Mouse (Mus musculus): ENCODE data around the gene Stk19. TPM values are rescaled to one million over a fixed set of nuclear protein-coding genes. Genes with fewer than 3 reads are reported as not detected.

Stk19 gene
- polyA plus RNA-seq, 1 experiment from 2014 or later: 40.5 TPM

Small RNA genes lying within 50 kb of the gene (microRNA-seq; reads per million reads assigned to microRNA genes)
- gene Mir6970: not detected
- 3.3 reads per million, percentile 8 among the genes with 10 or more reads in this experiment for gene Mir6971
- gene Mir6972: not detected

Other genes with a start within 250 kb of the Stk19 start
- gene Gpsm3, start 247.1 kb downstream of the Stk19 start, polyA plus RNA-seq (2015; fragmentation: Nextera tagmentation; extraction: Ambion mirVana): 3.2 and 4.9 TPM in 2 replicates
- gene Pbx2, start 245.7 kb downstream of the Stk19 start, polyA plus RNA-seq (2015; fragmentation: Nextera tagmentation; extraction: Ambion mirVana): 8.9 and 10.6 TPM in 2 replicates
- 1.9 and 2.1 TPM in 2 replicates for gene Ager, start 239.1 kb downstream of the Stk19 start, polyA plus RNA-seq (2015; fragmentation: Nextera tagmentation; extraction: Ambion mirVana)
- 299 and 301 TPM in 2 replicates for gene Rnf5, start 233.3 kb downstream of the Stk19 start, polyA plus RNA-seq (2015; fragmentation: Nextera tagmentation; extraction: Ambion mirVana)
- gene Agpat1, start 232.7 kb downstream of the Stk19 start, polyA plus RNA-seq (2015; fragmentation: Nextera tagmentation; extraction: Ambion mirVana): 97.8 and 99.1 TPM in 2 replicates
- gene Egfl8, start 221.0 kb downstream of the Stk19 start, polyA plus RNA-seq (2015; fragmentation: Nextera tagmentation; extraction: Ambion mirVana): 11.7 and 12.9 TPM in 2 replicates
- gene Ppt2, start 208.4 kb downstream of the Stk19 start, polyA plus RNA-seq (2015; fragmentation: Nextera tagmentation; extraction: Ambion mirVana): 21.7 and 22.7 TPM in 2 replicates
- gene Prrt1, start 207.4 kb downstream of the Stk19 start, polyA plus RNA-seq (2015; fragmentation: Nextera tagmentation; extraction: Ambion mirVana): 5.5 and 5.6 TPM in 2 replicates
- gene Fkbpl, start 192.2 kb downstream of the Stk19 start, polyA plus RNA-seq (2015; fragmentation: Nextera tagmentation; extraction: Ambion mirVana): 16.9 and 17.6 TPM in 2 replicates
- gene Atf6b, start 189.8 kb downstream of the Stk19 start, polyA plus RNA-seq (2015; fragmentation: Nextera tagmentation; extraction: Ambion mirVana): 117 and 122 TPM in 2 replicates
- gene Tnxb, start 166.4 kb downstream of the Stk19 start, polyA plus RNA-seq (2015; fragmentation: Nextera tagmentation; extraction: Ambion mirVana): 0.09 TPM in 2 replicates
- 0.09 TPM in 1 of 2 replicates, not detected in the other for gene C4b, start 93.1 kb downstream of the Stk19 start, polyA plus RNA-seq (2015; fragmentation: Nextera tagmentation; extraction: Ambion mirVana)
- not detected in 2 replicates for gene Cyp21a1, start 32.4 kb downstream of the Stk19 start, polyA plus RNA-seq (2015; fragmentation: Nextera tagmentation; extraction: Ambion mirVana)
- 68.9 and 69.6 TPM in 2 replicates for gene Dxo, start 74 bp upstream of the Stk19 start, polyA plus RNA-seq (2015; fragmentation: Nextera tagmentation; extraction: Ambion mirVana)
- 54.1 and 60.4 TPM in 2 replicates for gene Skiv2l, start 13.3 kb upstream of the Stk19 start, polyA plus RNA-seq (2015; fragmentation: Nextera tagmentation; extraction: Ambion mirVana)
- 82.7 and 88.9 TPM in 2 replicates for gene Nelfe, start 13.4 kb upstream of the Stk19 start, polyA plus RNA-seq (2015; fragmentation: Nextera tagmentation; extraction: Ambion mirVana)
- 1.9 TPM in 2 replicates for gene Cfb, start 25.6 kb upstream of the Stk19 start, polyA plus RNA-seq (2015; fragmentation: Nextera tagmentation; extraction: Ambion mirVana)
- 13.5 and 13.9 TPM in 2 replicates for gene Zbtb12, start 42.5 kb upstream of the Stk19 start, polyA plus RNA-seq (2015; fragmentation: Nextera tagmentation; extraction: Ambion mirVana)
- 0.10 TPM in 1 of 2 replicates, not detected in the other for gene Gm20547, start 45.1 kb upstream of the Stk19 start, polyA plus RNA-seq (2015; fragmentation: Nextera tagmentation; extraction: Ambion mirVana)
- 1.4 and 2.3 TPM in 2 replicates for gene C2, start 61.3 kb upstream of the Stk19 start, polyA plus RNA-seq (2015; fragmentation: Nextera tagmentation; extraction: Ambion mirVana)
- gene Ehmt2, start 61.5 kb upstream of the Stk19 start, polyA plus RNA-seq (2015; fragmentation: Nextera tagmentation; extraction: Ambion mirVana): 90.1 and 98.0 TPM in 2 replicates
- gene Slc44a4, start 77.5 kb upstream of the Stk19 start, polyA plus RNA-seq (2015; fragmentation: Nextera tagmentation; extraction: Ambion mirVana): 0.17 TPM in 1 of 2 replicates, not detected in the other
- 30.6 and 31.5 TPM in 2 replicates for gene Neu1, start 94.3 kb upstream of the Stk19 start, polyA plus RNA-seq (2015; fragmentation: Nextera tagmentation; extraction: Ambion mirVana)
- gene Hspa1b, start 122.3 kb upstream of the Stk19 start, polyA plus RNA-seq (2015; fragmentation: Nextera tagmentation; extraction: Ambion mirVana): 0.26 and 0.32 TPM in 2 replicates
- gene Gm20481, start 133.0 kb upstream of the Stk19 start, polyA plus RNA-seq (2015; fragmentation: Nextera tagmentation; extraction: Ambion mirVana): not detected in 2 replicates
- gene Hspa1a, start 135.2 kb upstream of the Stk19 start, polyA plus RNA-seq (2015; fragmentation: Nextera tagmentation; extraction: Ambion mirVana): 4.0 and 4.6 TPM in 2 replicates
- gene Hspa1l, start 135.8 kb upstream of the Stk19 start, polyA plus RNA-seq (2015; fragmentation: Nextera tagmentation; extraction: Ambion mirVana): 0.85 and 1.1 TPM in 2 replicates
- gene Lsm2, start 144.9 kb upstream of the Stk19 start, polyA plus RNA-seq (2015; fragmentation: Nextera tagmentation; extraction: Ambion mirVana): 112 and 117 TPM in 2 replicates
- 57.3 TPM in 2 replicates for gene Vars, start 164.0 kb upstream of the Stk19 start, polyA plus RNA-seq (2015; fragmentation: Nextera tagmentation; extraction: Ambion mirVana)
- gene Vwa7, start 179.6 kb upstream of the Stk19 start, polyA plus RNA-seq (2015; fragmentation: Nextera tagmentation; extraction: Ambion mirVana): 0.16 and 0.18 TPM in 2 replicates
- gene Sapcd1, start 191.1 kb upstream of the Stk19 start, polyA plus RNA-seq (2015; fragmentation: Nextera tagmentation; extraction: Ambion mirVana): 2.5 and 2.9 TPM in 2 replicates
- gene Msh5, start 209.8 kb upstream of the Stk19 start, polyA plus RNA-seq (2015; fragmentation: Nextera tagmentation; extraction: Ambion mirVana): 2.7 and 3.5 TPM in 2 replicates
- gene Clic1, start 213.0 kb upstream of the Stk19 start, polyA plus RNA-seq (2015; fragmentation: Nextera tagmentation; extraction: Ambion mirVana): 100 and 102 TPM in 2 replicates
- gene Ddah2, start 222.1 kb upstream of the Stk19 start, polyA plus RNA-seq (2015; fragmentation: Nextera tagmentation; extraction: Ambion mirVana): 420 and 426 TPM in 2 replicates
- not detected in 2 replicates for gene Ly6g6c, start 228.4 kb upstream of the Stk19 start, polyA plus RNA-seq (2015; fragmentation: Nextera tagmentation; extraction: Ambion mirVana)
- 0.25 and 0.31 TPM in 2 replicates for gene Mpig6b, start 229.2 kb upstream of the Stk19 start, polyA plus RNA-seq (2015; fragmentation: Nextera tagmentation; extraction: Ambion mirVana)
- gene Ly6g6e, start 240.0 kb upstream of the Stk19 start, polyA plus RNA-seq (2015; fragmentation: Nextera tagmentation; extraction: Ambion mirVana): 0.45 TPM in 1 of 2 replicates, not detected in the other
- 0.61 and 1.1 TPM in 2 replicates for gene Ly6g6d, start 241.1 kb upstream of the Stk19 start, polyA plus RNA-seq (2015; fragmentation: Nextera tagmentation; extraction: Ambion mirVana)
- 0.19 and 0.28 TPM in 2 replicates for gene Ly6g6f, start 248.7 kb upstream of the Stk19 start, polyA plus RNA-seq (2015; fragmentation: Nextera tagmentation; extraction: Ambion mirVana)